Mouse (Mus musculus): ENCODE results near the gene Susd3.

The Susd3 gene

GRCm38 (mm10) chr13:49212711-49213500 is 35.6 kb downstream of the Susd3 start:
- ATAC-seq (ENCODE audit: low TSS enrichment): peak; percentile 5; the same call in 1 of the 2 replicates

DNA sequence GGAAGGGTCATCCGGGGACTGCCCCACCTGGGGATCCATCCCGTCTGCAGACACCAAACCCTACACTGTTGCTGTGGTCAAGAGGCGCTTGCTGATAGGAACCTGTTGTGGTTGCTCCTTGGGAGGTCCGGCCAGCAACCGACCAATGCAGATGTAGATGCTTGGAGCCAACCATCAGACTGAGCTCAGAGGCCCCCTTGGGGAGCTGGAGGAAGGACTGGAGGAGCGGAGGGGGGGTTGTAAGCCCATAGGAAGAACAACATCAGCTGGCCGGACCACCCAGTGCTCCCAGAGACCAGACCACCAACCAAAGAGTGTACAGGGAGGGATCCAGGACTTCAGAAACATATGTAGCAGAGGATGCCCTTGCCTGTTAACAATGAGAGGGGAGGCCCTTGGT is 39.2 kb downstream of the Susd3 start:
- ATAC-seq (ENCODE audit: low TSS enrichment): no peak

- no peak for ATAC-seq (ENCODE audit: low TSS enrichment)
Measured at GRCm38 (mm10) chr13:49206341-49206740, 42.2 kb downstream of the Susd3 start.

DNA sequence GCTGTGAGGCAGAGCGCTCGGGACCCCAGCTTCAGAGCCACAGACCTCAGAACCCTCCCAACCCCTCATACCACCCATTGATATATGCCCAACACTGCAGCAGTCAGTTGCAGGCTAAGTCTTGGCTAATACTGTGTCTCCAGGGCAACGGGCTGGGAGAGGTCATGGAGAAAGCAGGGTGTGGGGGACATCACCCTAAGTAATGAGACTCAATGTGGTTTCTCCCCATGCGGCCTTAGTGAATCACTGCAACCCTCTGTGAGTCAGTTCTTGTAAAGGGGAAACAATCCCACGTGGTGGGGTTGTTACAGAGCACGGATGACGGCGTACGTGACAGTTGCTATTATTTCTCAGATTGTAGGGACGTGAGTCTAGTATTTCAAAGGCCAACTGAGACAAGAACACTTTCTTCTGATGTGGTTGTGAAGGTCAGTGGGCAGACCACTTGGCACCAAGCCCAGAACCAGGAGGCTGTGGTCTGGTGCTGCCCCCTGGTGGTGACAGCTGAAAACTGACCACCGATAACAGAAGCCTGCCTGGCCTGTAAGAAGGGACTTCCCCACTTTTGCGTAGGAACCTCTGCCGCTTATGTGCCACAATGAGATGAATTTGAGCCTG is 43.0 kb downstream of the Susd3 start:
- peak; percentile 72 for ATAC-seq (ENCODE audit: low TSS enrichment)

DNA sequence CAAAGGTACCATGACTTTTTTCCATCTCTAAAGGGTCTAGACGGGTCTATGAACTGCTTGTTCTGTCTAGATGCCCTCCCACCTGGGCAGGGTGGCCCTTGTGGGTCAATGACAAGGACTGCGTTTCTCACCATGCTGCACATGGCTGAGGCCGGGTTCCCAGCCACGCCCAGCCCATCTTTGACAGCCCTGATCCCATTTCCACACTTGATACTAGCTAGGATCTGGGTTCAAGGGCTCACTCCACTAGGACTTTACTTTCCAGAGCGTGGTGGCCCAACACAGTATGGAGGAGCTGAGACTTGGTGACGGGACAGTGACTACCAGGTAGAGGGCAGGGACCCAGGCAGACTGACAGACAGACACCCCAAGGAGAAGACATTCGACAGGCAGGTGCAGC is 46.0 kb downstream of the Susd3 start:
- ATAC-seq (ENCODE audit: low TSS enrichment): no peak

- ATAC-seq (ENCODE audit: low TSS enrichment): no peak
Measured at GRCm38 (mm10) chr13:49200688-49201087, 47.8 kb downstream of the Susd3 start.

DNA sequence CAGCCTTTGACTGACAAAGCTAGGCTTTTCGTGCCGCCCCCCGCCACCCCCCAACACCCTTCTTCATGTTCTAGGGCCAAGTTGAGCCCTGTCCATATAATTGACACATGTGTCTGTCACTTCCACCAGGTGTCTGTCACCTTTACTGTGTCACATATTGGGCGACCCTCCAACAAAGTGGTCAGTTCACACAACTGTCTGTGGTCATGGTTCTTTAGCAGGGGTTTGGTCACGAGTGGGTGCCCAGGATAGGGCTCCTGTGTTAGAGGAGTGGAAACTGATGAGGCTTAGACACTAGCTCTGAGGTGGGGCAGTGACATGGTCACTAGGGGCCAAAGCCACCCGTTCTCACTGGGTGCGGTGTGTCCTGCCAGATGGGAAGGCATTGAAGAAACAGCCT is 48.6 kb downstream of the Susd3 start:
- no peak for ATAC-seq (ENCODE audit: low TSS enrichment)

DNA sequence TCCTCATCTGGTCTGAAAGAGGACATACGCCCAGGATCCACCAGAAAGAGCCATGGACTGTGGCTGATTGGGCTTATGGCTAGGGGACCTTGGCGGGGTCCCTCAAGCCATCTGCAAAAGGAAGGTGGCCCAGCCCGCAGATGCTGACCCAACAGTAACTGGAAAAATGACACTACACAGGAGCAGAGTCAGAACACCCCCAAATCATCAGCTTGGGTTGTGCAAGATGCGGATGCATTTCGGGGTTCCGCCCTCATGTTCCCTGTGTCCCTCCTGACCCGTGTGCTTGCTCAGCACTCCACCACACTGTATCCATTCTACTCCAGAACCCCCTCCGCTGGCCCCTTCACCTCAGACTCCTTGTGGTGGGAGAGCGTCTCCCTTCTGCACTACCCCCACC is 49.8 kb downstream of the Susd3 start:
- no peak for ATAC-seq (ENCODE audit: low TSS enrichment)

- ATAC-seq (ENCODE audit: low TSS enrichment): no peak; the same call in 1 of the 2 replicates
Measured at GRCm38 (mm10) chr13:49196766-49197165, 51.7 kb downstream of the Susd3 start.

- ATAC-seq (ENCODE audit: low TSS enrichment): no peak
Measured at GRCm38 (mm10) chr13:49196211-49196610, 52.3 kb downstream of the Susd3 start.

GRCm38 (mm10) chr13:49195651-49196050 is 52.9 kb downstream of the Susd3 start:
- no peak for ATAC-seq (ENCODE audit: low TSS enrichment)

- ATAC-seq (ENCODE audit: low TSS enrichment): no peak
Measured at GRCm38 (mm10) chr13:49194811-49195210, 53.7 kb downstream of the Susd3 start.

GRCm38 (mm10) chr13:49193650-49194049 is 54.9 kb downstream of the Susd3 start:
- ATAC-seq (ENCODE audit: low TSS enrichment): no peak

- ATAC-seq (ENCODE audit: low TSS enrichment): no peak
Measured at GRCm38 (mm10) chr13:49192156-49192855, 56.2 kb downstream of the Susd3 start.

DNA sequence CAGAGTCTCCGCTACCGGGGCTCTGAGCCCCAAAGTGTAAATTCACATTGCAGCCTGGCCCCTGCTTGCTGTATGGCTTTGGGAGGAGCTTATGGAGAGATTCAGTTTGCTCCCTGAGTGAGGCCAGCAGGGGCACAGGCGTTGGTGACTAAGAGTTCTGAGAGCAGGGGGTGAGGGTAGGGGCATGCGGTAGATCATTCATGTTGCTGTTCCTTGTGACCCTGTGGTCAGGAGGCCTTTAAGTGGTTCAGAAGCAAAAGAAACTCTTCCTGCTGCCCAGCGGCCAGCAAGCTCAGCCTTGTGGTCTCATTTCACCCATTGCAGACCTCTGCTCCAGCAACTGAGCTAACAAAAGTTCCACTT is 56.9 kb downstream of the Susd3 start:
- ATAC-seq (ENCODE audit: low TSS enrichment): no peak

DNA sequence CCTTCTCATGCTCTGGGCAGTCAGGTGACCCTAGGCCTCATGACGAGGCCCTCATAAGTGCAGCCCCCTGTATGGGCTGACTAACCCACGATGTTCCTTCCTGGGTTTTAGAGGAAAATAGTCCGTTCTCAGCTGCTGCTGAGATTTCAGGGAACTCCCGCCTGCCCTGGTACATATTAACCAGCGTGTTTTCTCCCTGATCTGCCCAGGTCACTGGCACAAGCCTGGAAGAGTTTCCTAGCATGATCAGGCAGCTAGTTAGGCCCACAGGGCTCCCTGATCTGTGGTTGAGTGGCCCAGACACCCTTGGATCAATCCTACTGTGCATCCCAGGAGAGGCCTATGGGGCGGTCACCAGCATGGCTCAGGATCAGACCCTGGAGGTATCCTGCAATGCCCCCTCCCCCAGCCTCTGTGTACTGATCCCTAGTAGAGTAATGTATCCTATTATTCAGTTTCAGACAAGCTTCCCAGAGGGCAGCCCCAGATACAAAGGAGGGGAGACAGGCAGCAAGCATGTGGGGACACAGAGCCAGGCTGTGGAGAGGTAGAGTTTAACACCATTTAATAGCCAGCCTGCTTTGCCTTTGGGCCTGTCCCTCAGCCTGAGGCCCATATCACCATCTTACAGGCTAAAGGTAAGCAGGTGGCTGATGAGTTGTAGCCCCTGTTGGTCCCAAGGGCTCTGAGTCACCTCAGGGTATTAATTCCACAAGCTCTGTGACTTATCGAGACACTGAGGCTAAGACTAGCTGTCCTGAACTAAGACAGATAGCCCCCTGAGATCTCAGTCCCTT is 57.4 kb downstream of the Susd3 start:
- ATAC-seq (ENCODE audit: low TSS enrichment): no peak

GRCm38 (mm10) chr13:49189970-49190870 is 58.3 kb downstream of the Susd3 start:
- ATAC-seq (ENCODE audit: low TSS enrichment): no peak

DNA sequence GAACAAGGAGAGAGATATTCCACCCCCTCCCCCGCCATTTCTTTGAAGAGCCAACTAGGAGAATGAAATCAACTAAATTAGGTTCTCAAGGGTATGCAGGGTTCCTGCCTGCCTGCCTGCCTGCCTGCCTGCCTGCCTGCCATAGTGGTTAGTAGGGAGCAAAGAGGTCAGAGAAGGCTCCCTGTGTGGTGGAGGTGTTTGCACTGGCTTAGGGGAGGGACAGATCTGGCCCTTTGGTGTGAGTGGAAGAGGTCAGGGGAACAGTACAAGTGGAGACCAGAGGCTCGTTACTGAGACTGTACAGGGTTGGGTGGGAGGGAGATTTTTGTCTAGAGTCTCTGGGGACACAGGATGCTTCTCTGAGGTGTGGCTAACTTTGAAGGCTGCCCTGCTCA is 59.5 kb downstream of the Susd3 start:
- no peak for ATAC-seq (ENCODE audit: low TSS enrichment)

GRCm38 (mm10) chr13:49188219-49188965 is 60.1 kb downstream of the Susd3 start:
- ATAC-seq (ENCODE audit: low TSS enrichment): no peak

Measured in frontal cortex, adult (tissue).